Mouse (Mus musculus): Measurements from ENCODE around the gene Defb15.
"Not testable (repeated sequence)": the region's sequence is repeated elsewhere in the genome, so short reads cannot be mapped to it uniquely, and the experiment has no call there.

Gene Defb15

DNA sequence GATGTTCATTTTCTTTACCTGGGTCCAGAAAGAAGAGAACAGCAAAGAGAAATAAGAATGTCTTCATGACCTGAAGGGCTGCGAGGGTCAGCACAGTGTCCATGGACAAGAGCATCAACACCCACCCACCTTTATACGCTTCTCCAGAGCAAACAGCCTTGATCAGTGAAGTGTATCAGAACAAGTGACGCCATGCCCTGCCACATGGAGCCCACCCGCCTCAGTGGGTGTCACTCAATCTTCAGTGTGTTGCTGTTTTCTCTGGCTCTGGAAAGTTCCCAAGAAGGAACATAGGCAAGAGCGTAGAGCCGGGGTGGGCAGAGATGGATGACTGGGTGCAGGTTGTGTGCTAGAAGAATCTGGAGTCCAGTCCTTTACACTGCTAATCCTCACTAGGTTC, at the start of gene Defb15:
Defb15 (minus strand) TSS at position 101 of the 400 bp plus-strand sequence.
- DNase-seq: no peak

- peak; percentile 37 to 38 for DNase-seq
Observed at GRCm38 (mm10) chr8:21981664-21982337, 49.3 kb upstream of the Defb15 start.

DNA sequence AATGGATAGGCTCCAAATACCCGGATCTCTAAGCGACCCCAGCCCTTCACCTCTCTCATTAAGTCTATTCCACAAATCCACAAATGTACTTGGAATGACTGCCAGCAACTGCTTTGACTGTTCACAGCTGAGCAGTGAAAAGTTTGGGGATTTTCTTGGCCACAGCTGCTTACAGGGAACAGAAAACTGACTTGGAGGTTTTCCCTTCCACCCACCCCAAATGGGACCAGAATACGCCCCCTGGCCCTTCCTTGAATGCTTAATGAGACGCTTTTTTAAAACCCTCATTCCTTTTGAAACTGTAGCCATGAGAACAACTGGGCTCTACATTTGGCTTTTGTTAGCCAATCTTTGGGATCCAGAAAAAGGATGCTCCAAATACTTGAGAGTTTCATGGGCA, 45.7 kb upstream of the Defb15 start:
- DNase-seq: peak in 1 of 2 experiments; percentile 13

- DNase-seq: no peak
Observed at GRCm38 (mm10) chr8:21969475-21969874, 37.0 kb upstream of the Defb15 start, which contains the start of gene Ccdc70. TSS of gene Ccdc70 (plus strand) at chr8:21969775.

DNA sequence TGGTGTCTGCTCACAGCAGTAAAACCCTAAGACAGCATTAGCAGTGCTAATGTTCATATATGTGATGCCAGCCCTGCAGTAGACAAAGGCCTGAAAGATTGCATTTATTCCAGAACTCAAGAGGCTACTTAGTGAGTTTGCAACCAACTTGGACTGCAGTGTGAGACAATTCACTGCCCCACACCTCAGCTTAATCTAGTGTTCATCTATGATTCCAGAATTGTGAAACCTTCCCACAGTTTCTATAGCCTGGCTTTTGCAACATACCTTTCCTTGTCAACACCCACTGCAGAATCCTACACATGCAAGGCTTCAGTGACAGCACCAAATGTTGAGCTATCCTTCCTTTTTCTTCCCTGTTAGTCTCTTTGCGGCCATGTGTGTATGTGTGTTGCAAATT, 34.1 kb upstream of the Defb15 start:
- no peak for DNase-seq

GRCm38 (mm10) chr8:21958414-21958813, 25.9 kb upstream of the Defb15 start, which contains the start of gene Fam90a1a:
TSS of gene Fam90a1a (plus strand) at chr8:21958714.
- DNase-seq: no peak

DNA sequence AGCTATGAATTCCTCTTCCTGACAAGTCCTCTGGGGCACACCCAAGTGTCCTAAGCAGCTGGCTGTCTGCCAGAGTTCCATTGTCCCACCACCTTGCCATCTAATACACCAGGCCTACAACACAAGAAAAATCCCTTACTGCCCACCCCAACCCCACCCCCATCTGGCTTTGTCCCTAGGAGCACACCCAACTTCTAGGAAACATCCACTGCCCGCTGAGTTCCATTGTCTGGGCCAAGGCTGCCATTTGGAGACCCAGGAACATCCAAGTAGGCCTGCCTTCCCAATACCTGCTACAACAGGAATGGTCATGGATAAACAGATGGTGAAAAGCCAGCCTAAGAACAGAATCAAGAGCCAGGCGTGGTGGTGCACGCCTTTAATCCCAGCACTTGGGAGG, 23.8 kb upstream of the Defb15 start:
- no peak for DNase-seq

GRCm38 (mm10) chr8:21955321-21955720, 22.8 kb upstream of the Defb15 start:
- DNase-seq: peak; percentile 8 to 19

GRCm38 (mm10) chr8:21947311-21948017, 15.0 kb upstream of the Defb15 start:
- no peak for DNase-seq

DNA sequence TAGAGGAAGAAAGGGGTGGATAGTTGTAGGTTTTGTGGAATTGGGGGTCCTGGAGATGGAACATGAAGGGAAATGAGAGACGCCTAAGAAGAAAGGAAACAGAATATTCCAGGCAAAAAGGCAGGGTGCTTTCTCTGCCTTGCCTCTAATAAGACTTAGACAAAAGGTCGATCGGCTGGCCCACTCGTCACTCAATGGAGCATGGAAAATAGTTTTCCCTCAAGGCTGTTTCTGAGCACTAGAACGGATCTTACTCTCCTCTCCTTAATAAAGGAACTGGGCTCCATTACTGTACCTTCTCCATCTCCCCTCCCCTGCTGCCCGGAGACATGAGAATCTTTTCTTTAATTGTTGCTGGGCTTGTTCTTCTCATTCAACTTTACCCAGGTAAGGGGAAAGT, 14.0 kb upstream of the Defb15 start, which contains the start of gene Defb13:
Defb13 (plus strand) TSS at position 301 of the 400 bp plus-strand sequence.
- no peak for DNase-seq

DNA sequence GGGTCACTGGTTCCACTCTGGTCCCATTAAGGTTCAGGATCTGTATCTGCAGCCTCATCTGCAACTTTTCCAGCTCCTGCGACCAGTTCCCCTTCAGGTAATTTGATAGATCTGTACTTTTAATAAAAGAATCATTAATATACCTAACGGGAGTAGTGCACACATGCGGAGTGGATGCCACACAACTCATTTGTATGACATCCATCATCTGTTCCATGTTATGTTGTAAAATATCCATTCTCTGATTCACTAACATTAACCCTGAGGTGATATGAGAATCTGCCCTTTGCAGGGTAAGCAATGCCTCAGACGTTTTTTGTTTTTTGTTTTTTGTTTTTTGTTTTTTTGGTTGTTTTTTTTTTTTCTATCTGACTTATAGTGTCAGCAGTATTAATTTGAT, 5.5 kb upstream of the Defb15 start, which contains the start of gene Defb35:
Defb35 (plus strand) TSS at position 301 of the 400 bp plus-strand sequence.
- not testable (repeated sequence) for DNase-seq

DNA sequence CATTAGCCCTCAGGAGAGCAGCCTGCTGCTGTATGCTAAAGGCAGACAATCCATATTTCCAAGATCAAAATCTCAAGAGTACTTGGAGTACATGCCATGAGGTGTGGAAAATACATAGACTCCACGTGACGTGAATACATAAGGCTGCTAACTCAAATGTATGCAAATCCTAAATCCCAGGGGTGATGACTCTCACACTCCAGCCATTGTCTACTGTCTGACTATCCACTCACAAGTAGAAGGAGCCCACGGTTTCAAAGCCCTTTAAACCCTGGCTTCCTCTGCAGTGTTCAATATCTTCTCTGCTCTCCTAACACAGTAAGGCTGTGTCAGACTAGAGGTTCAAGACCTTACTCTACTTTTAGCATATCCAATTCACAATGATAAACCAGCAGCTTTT, 1.8 kb downstream of the Defb15 start:
- not testable (repeated sequence) for DNase-seq

GRCm38 (mm10) chr8:21915625-21916024, 16.9 kb downstream of the Defb15 start:
- no peak for DNase-seq

- DNase-seq: no peak
Observed at GRCm38 (mm10) chr8:21912554-21912953, 20.0 kb downstream of the Defb15 start.

DNA sequence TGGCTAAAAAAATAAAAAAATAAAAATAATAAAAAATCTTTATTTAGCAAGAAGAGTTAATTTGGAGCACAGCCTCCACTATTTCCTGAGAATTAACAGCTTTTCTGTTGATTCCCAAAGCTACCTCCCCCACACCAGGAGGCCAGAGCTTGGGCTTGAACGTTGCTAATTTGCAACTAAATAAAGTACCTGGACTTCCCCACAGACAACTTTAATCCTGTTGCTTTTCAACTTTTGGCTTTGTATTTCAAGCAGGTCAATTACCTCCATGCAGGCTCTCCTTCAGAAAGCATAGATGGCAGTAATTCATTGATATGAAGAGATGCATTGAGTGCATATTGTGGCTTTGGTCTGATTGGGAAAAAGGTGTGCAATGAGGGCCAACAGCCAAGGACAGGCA, 20.6 kb downstream of the Defb15 start:
- DNase-seq: no peak

DNA sequence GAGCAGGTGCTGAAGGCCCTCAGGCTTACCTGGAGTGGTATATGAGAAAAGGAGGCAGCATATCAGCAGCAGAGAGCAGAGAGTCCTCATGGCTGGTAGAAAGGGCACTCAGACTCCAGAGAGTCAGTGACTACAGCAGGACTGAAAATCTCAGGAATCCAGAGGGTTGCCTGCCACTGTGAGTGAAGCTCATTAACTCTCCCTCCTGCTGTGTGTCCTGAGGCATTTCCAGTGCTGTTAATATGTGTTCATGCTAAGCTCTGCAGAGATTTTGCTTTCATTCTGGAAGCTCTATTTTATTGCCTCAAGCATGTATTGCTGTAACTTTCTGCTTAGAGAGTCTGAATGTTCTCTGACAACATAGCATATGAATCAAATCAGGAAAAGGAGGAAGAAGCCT, 26.2 kb downstream of the Defb15 start, which contains the start of gene Defb11:
Defb11 (minus strand) TSS at position 123 of the 400 bp plus-strand sequence.
- not testable (repeated sequence) for DNase-seq

GRCm38 (mm10) chr8:21885321-21885720, 47.2 kb downstream of the Defb15 start, which contains the start of gene Defb9:
TSS of gene Defb9 (minus strand) at chr8:21885421.
- not testable (repeated sequence) for DNase-seq

All from cerebellum, adult 18-20 months (tissue).